Mouse (Mus musculus) forebrain, embryonic 16.5 days (tissue): Measurements from ENCODE around the gene Hip1r. TPM values are rescaled to one million over a fixed set of nuclear protein-coding genes. Genes with fewer than 3 reads are reported as not detected.
A peak's percentile ranks its signal among the peaks of the same experiment; 100 is the strongest.

Experiments used
- ATAC-seq: fragments of 200-750 bp; cut with Nextera tagmentation; 2 replicates; pipeline ENCODE4 v1.8.0; 2017; ENCODE audit warnings: mild to moderate bottlenecking, moderate library complexity
- H3K27ac ChIP-seq: fragments of 300-500 bp; sonication (generic); 2 replicates; pipeline ENCODE4 v1.5.1; 2014; ENCODE audit warnings: low read length, control low read depth
- H3K27me3 ChIP-seq: fragments of 300-500 bp; sonication (generic); replicated peaks from 2 replicates; pipeline ENCODE4 v1.6.1; 2014; ENCODE audit warnings: low read length; ENCODE audit not compliant: control insufficient read depth, insufficient read depth
- H3K36me3 ChIP-seq: fragments of 300-500 bp; sonication (generic); 2 replicates; pipeline ENCODE4 v1.6.1; 2014; ENCODE audit not compliant: control insufficient read depth, insufficient read depth
- H3K4me1 ChIP-seq: fragments of 300-500 bp; sonication (generic); replicated peaks from 2 replicates; pipeline ENCODE4 v1.6.1; 2014; ENCODE audit warnings: low read length; ENCODE audit not compliant: control insufficient read depth, insufficient read depth
- H3K4me2 ChIP-seq: fragments of 300-500 bp; sonication (generic); 2 replicates; pipeline ENCODE4 v1.6.1; 2014; ENCODE audit warnings: mild to moderate bottlenecking, low read length, control low read depth
- H3K4me3 ChIP-seq: fragments of 300-500 bp; sonication (generic); replicated peaks from 2 replicates; pipeline ENCODE4 v1.5.1; 2014; ENCODE audit warnings: mild to moderate bottlenecking, low read length, control low read depth
- H3K9ac ChIP-seq: fragments of 300-500 bp; sonication (generic); replicated peaks from 2 replicates; pipeline ENCODE4 v1.6.1; 2014; ENCODE audit warnings: low read depth, low read length, control low read depth
- H3K9me3 ChIP-seq: fragments of 300-500 bp; sonication (generic); 2 replicates; pipeline ENCODE4 v1.6.1; 2016; ENCODE audit warnings: low read length; ENCODE audit not compliant: control insufficient read depth
- WGBS: fragments of 180-500 bp; shearing (Covaris S2); extraction: QIAGEN DNeasy Blood & Tissue Kit; methylation state at CpG from one replicate; pipeline ENCODE4 v1.1.7; 2014; 5-methylcytosine and 5-hydroxymethylcytosine counted together
- polyA plus RNA-seq: library from polyadenylated mRNA; unstranded; fragments of >200 nt; fragmentation: Nextera tagmentation; extraction: Ambion mirVana; gene quantifications from 2 replicates; pipeline ENCODE4 v1.2.1, GENCODE M21; 2015

Gene Hip1r
- polyA plus RNA-seq, 1 experiment from 2014 or later, result 35.7 TPM

DNA sequence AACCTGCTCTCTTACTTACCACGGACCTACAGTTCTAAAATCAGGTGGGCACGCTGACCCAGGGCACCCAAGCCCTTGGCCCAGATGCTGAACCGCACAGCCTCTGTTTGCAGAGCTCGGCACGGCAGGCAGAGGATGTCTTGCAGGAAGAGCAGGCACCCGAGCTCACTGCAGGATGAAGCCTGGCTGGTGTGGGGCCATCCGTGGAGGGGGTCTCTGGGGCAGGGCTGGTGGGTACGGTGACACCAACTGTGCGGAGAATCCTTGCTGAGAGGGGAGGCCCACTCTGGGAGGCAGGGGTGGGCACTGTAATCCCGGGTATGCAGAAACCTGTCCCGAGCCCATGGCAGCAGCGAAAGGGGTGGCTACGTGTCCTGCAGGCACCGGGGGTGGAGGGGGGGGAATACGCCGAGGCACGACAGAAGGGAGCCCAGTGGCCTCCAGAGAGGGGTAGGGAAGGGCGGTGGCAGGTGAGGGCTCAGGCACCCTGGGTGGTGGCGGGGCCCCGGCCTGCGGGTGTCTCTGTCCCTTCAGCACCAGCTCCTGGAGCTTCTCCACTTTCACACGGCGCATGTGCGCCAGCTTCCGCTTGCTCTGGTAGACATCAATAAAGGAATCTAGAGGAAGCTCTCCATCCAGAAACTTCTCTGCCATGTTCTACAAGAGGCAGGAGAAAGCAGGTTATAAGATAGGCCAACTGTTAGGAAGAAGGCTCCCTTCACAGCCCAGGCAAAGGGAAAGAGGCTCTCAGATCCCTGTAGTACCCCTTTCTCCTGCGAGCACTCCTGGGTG lies 32.9 kb downstream of the Hip1r start:
- Histone ChIP-seq H3K27me3 (no peaks in the 10 kb centered on the region), H3K9ac (no peak overlapping the region), H3K4me1 (peaks cover 13% of the 10 kb centered on the region), H3K36me3 (peaks cover 38% of the 10 kb centered on the region), H3K9me3 (no peaks in the 10 kb centered on the region), H3K27ac (peak overlapping the region; percentile 39; the same call in 1 of the 2 replicates), H3K4me3 (no peak overlapping the region), H3K4me2 (no peak overlapping the region)
- 87% methylated on average over 26 of the region's 26 CpGs for WGBS
- no peak for ATAC-seq

GRCm38 (mm10) chr5:124006891-124007491 lies 33.6 kb downstream of the Hip1r start:
- ATAC-seq, result no peak
- Histone ChIP-seq H3K9ac (no peak overlapping the region), H3K27ac (peak overlapping the region; percentile 26; the same call in 1 of the 2 replicates), H3K4me3 (no peak overlapping the region), H3K4me1 (peaks cover 20% of the 10 kb centered on the region), H3K27me3 (no peaks in the 10 kb centered on the region), H3K36me3 (peaks cover 38% of the 10 kb centered on the region), H3K4me2 (no peak overlapping the region), H3K9me3 (no peaks in the 10 kb centered on the region)
- WGBS, result 80% methylated on average over 17 of the region's 17 CpGs

DNA sequence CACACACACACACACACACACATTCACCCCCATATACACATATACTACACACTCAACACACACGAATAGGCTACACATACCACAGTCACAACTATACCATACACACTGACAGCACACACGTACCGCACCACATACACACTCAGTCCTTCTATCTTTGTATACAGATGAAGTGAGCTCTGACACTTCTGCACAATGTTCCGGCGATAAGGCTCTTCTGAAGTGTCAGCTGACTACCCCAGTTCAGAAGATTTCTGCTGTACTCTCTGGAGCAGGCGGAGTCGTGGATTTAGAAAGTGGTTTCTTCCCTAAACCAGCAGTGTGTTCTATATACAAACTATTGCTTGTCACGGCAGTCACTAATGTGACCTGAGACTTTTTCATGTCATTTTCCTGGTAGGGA lies 36.6 kb downstream of the Hip1r start:
- WGBS, result 90% methylated on average over 8 of the region's 8 CpGs
- Histone ChIP-seq H3K9me3 (no peaks in the 10 kb centered on the region), H3K9ac (no peak overlapping the region), H3K4me3 (no peak overlapping the region), H3K27me3 (no peaks in the 10 kb centered on the region), H3K27ac (no peak overlapping the region; the same call in 1 of the 2 replicates), H3K4me2 (no peak overlapping the region), H3K36me3 (peaks cover 31% of the 10 kb centered on the region), H3K4me1 (peaks cover 42% of the 10 kb centered on the region)
- ATAC-seq, result no peak

- H3K9me3 ChIP-seq, result no peaks in the 10 kb centered on the region
- H3K4me2 ChIP-seq, result peak overlapping the region; percentile 41
- peaks cover 29% of the 10 kb centered on the region for H3K36me3 ChIP-seq
- ATAC-seq, result peak; percentile 51
- H3K4me3 ChIP-seq, result no peak overlapping the region
- WGBS, result 9% methylated on average over 19 of the region's 19 CpGs
- H3K9ac ChIP-seq, result peak overlapping the region; percentile 47; the same call in 1 of the 2 replicates
- peak overlapping the region; percentile 81 for H3K27ac ChIP-seq
- H3K4me1 ChIP-seq, result peaks cover 42% of the 10 kb centered on the region
- no peaks in the 10 kb centered on the region for H3K27me3 ChIP-seq
Observed at GRCm38 (mm10) chr5:124010910-124011655, 37.7 kb downstream of the Hip1r start.

DNA sequence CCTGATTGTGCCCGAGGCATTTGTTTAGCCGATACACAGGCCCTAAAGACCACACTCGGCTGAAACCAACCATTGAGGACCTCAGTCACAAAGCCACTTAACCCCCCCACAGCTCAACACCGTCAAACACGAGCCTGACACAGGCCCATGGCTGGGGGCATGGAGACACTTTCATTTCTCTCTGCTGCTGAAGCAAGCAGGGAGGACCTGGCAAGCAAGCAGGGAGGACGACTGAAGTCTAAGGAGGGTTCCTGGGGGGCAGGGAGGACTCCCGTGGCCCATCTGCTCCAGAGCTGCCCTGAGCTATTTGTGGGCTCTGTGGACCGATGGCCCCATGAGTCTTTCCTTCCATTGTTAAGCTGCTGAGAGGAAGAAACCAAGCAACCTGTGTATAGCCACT lies 38.5 kb downstream of the Hip1r start:
- Histone ChIP-seq H3K27me3 (no peaks in the 10 kb centered on the region), H3K9me3 (no peaks in the 10 kb centered on the region), H3K9ac (peak overlapping the region; percentile 49), H3K4me1 (peaks cover 46% of the 10 kb centered on the region), H3K4me2 (no peak overlapping the region), H3K36me3 (peaks cover 26% of the 10 kb centered on the region), H3K4me3 (no peak overlapping the region), H3K27ac (peak overlapping the region; percentile 81)
- 2% methylated on average over 8 of the region's 8 CpGs for WGBS
- ATAC-seq, result no peak

DNA sequence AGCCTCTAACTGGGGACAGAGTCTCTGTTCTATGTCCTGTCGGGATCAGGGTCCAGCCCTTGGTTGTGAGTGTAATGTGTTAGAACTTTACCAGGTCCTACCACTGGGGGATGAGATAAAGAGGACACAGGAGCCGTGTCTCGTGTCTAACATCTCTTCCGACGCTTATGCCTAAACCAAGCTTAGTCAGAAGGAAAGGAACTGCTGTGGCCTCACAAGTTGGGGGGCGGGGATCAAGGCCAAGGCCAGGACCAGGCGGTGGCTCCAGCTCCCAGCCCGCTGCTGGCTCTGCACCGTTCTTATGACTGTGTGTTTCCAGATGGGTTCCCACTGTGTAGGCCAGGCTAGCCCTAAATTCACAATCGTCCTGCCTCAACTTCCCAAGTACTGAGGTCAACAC lies 39.5 kb downstream of the Hip1r start:
- Histone ChIP-seq H3K4me3 (no peak overlapping the region), H3K9me3 (no peaks in the 10 kb centered on the region), H3K4me1 (peaks cover 56% of the 10 kb centered on the region), H3K9ac (no peak overlapping the region), H3K27me3 (no peaks in the 10 kb centered on the region), H3K36me3 (peaks cover 17% of the 10 kb centered on the region), H3K27ac (peak overlapping the region; percentile 81; the same call in 1 of the 2 replicates), H3K4me2 (no peak overlapping the region)
- no peak for ATAC-seq
- 82% methylated on average over 10 of the region's 10 CpGs for WGBS

DNA sequence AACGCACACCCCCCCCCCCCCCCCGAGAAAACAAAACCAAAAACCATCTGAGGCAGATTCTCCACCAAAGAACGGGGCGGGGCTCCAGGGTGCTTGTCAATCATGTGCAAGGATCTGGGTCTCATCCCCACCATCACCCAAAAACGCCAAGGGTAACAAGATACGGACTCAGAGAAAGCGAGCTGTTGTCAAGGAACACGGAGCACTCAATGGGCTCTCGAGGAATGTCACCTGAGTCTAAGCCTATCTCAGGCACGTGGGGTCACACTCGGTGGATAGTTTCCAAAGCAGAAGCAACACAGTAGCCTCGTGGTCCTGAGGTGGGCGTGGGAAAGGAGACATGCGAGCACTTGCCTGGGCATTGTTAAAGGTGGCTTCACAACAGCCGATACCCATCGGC lies 40.3 kb downstream of the Hip1r start:
- no peak overlapping the region for H3K9ac ChIP-seq
- no peak overlapping the region for H3K4me3 ChIP-seq
- no peaks in the 10 kb centered on the region for H3K9me3 ChIP-seq
- H3K27me3 ChIP-seq, result no peaks in the 10 kb centered on the region
- no peak overlapping the region for H3K27ac ChIP-seq
- WGBS, result 82% methylated on average over 15 of the region's 16 CpGs
- ATAC-seq, result no peak
- no peak overlapping the region for H3K4me2 ChIP-seq
- peaks cover 62% of the 10 kb centered on the region for H3K4me1 ChIP-seq
- H3K36me3 ChIP-seq, result peaks cover 8% of the 10 kb centered on the region

DNA sequence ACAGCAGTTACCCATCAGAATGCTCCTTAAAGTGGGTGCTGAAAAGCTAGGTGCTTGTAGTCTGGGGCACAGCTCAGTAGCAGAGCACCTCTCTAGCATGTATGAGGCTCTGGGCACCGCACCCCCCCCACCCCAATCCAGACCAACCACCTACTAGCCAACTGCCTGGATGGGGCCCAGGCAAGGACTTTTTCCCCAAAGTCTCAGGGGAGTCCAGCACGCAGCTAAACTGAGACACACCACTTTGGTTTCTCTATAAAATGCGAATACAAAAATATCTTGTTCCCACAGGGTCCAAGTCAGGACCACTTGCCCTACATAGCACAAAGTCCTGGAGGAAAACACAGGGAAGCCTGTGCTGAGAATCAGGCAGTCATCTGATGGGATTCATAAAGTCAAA lies 40.8 kb downstream of the Hip1r start:
- no peaks in the 10 kb centered on the region for H3K27me3 ChIP-seq
- H3K9ac ChIP-seq, result no peak overlapping the region
- H3K4me1 ChIP-seq, result peaks cover 66% of the 10 kb centered on the region
- H3K4me3 ChIP-seq, result no peak overlapping the region
- H3K9me3 ChIP-seq, result no peaks in the 10 kb centered on the region
- H3K36me3 ChIP-seq, result peaks cover 4% of the 10 kb centered on the region
- H3K27ac ChIP-seq, result no peak overlapping the region
- no peak overlapping the region for H3K4me2 ChIP-seq
- 80% methylated on average over 3 of the region's 3 CpGs for WGBS
- no peak for ATAC-seq

DNA sequence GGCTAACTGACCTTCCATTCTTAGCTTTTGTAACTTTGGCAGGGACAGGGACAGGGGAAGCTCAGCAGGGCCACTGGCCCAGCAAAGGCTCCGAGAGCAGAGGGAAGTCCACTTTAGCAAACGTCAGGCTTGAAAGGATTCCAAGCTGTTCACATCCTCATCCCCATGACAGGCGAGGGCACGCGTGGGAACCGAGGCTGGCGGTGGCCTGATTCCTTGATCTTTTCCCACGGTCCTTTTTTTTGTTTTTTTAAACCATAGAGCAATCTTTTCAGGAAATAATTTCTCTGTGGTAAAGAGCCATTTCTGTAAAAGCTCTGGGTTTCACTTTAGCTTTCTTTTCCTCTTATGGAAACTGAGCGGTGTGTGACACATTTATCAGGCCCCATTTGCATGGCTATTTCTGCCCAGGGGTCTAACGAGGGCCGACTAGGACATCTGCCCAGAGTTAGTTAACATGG lies 41.4 kb downstream of the Hip1r start:
- Histone ChIP-seq H3K36me3 (no peaks in the 10 kb centered on the region; the same call in 1 of the 2 replicates), H3K9me3 (no peaks in the 10 kb centered on the region), H3K4me3 (no peak overlapping the region), H3K27me3 (no peaks in the 10 kb centered on the region), H3K4me2 (no peak overlapping the region), H3K4me1 (peaks cover 72% of the 10 kb centered on the region), H3K9ac (no peak overlapping the region; the same call in 1 of the 2 replicates), H3K27ac (no peak overlapping the region)
- no peak for ATAC-seq
- 8% methylated on average over 11 of the region's 11 CpGs for WGBS
